Mouse (Mus musculus) forebrain, embryonic 10.5 days (tissue): Measurements from ENCODE around the gene Elmo1. TPM values are rescaled to one million over a fixed set of nuclear protein-coding genes. Genes with fewer than 3 reads are reported as not detected.
A peak's percentile ranks its signal among the peaks of the same experiment; 100 is the strongest.

Experiments
- DNase-seq: peaks from one replicate; pipeline ENCODE4 v3.0.0-alpha.2; 2017; ENCODE audit warnings: low spot score; ENCODE audit errors: extremely low spot score
- H3K27ac ChIP-seq: fragments of 300-500 bp; sonication (generic); 2 replicates; pipeline ENCODE4 v1.5.1; 2016; ENCODE audit warnings: mild to moderate bottlenecking
- H3K27me3 ChIP-seq: fragments of 300-500 bp; sonication (generic); 2 replicates; pipeline ENCODE4 v1.6.1; 2016; ENCODE audit warnings: mild to moderate bottlenecking; ENCODE audit not compliant: poor library complexity, severe bottlenecking
- H3K36me3 ChIP-seq: fragments of 300-500 bp; sonication (generic); replicated peaks from 2 replicates; pipeline ENCODE4 v1.6.1; 2016; ENCODE audit warnings: mild to moderate bottlenecking, moderate library complexity
- H3K4me1 ChIP-seq: fragments of 300-500 bp; sonication (generic); 2 replicates; pipeline ENCODE4 v1.6.1; 2016
- H3K4me3 ChIP-seq: fragments of 300-500 bp; sonication (generic); 2 replicates; pipeline ENCODE4 v1.5.1; 2016; ENCODE audit warnings: mild to moderate bottlenecking, moderate library complexity
- H3K9me3 ChIP-seq: fragments of 300-500 bp; sonication (generic); 2 replicates; pipeline ENCODE4 v1.6.1; 2016; ENCODE audit warnings: mild to moderate bottlenecking, moderate library complexity
- WGBS: fragments of 180-500 bp; shearing (Covaris S2); methylation state at CpG from one replicate; pipeline ENCODE4 v1.1.7; 2016; 5-methylcytosine and 5-hydroxymethylcytosine counted together
- polyA plus RNA-seq: library from polyadenylated mRNA; unstranded; fragments of >200 nt; fragmentation: Nextera tagmentation; extraction: Ambion mirVana; gene quantifications from 2 replicates; pipeline ENCODE4 v1.2.1, GENCODE M21; 2016

Elmo1 gene
- polyA plus RNA-seq, 1 experiment from 2014 or later, result 8.9 TPM

DNA sequence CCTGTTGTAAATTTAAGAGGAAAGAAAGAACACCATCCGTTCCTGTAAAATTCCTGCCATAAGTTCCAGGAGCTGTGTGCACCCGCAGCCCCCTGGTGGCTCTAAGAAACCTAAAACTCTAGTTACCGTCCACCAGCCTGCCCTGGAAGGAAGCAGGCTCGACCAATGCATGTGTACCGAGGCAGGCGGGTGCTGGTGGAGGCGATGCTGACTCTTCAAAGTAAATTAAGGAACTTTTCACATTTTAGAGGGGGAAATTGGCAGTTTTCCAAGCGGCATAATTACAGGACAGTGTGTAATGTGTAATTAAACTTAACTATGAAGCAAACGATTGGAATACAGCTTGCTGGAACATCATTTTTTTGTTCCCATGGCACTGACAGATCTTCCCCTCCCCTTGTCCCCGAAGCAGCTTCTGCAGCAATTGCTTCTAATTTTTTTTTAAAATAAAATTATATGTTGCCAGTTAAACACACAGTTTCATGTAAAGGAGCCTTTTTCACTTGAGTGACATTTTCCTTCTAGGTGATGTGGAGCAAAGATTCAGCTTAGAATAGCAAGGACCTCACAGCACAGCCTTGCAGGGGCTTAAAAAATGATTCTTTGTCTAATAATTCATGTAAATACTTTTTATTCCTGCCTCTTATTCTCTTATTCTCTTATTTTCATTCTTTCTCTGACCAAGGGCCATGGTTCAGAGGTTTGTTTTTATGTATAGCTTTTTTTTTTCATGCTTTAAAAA, 263.6 kb downstream of the Elmo1 start:
- WGBS, result 49% methylated on average over 10 of the region's 10 CpGs
- H3K4me3 ChIP-seq, result no peak overlapping the region
- no peaks in the 10 kb centered on the region for H3K36me3 ChIP-seq
- peak overlapping the region; percentile 20; the same call in 1 of the 2 replicates for H3K27ac ChIP-seq
- H3K9me3 ChIP-seq, result no peaks in the 10 kb centered on the region
- DNase-seq, result peak; percentile 17
- H3K27me3 ChIP-seq, result no peaks in the 10 kb centered on the region
- peaks cover 18% of the 10 kb centered on the region for H3K4me1 ChIP-seq

DNA sequence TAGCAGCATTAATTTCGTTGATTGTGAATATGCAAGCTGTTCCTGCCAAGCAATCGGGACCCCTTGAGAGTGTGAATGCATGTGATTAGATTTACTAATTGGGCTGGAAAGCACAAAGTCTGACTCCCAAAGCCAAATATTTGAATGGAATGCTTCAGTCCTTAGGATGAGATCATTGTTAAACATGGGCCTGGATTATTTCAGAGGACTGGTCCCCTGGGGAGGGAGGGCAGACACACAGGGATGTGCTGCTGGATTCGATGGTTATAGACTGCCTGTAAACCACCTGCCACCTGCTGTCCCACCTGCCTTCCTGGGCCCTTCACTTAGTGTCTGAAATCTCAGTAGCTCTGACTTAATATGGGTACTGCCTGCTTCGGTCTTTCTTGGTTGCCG, 264.2 kb downstream of the Elmo1 start:
- Histone ChIP-seq H3K27me3 (no peaks in the 10 kb centered on the region), H3K9me3 (peaks cover 1% of the 10 kb centered on the region; the same call in 1 of the 2 replicates), H3K4me3 (no peak overlapping the region), H3K36me3 (no peaks in the 10 kb centered on the region), H3K4me1 (peaks cover 18% of the 10 kb centered on the region), H3K27ac (peak overlapping the region; percentile 44; the same call in 1 of the 2 replicates)
- DNase-seq, result peak; percentile 20
- WGBS, result 59% methylated on average over 5 of the region's 5 CpGs

DNA sequence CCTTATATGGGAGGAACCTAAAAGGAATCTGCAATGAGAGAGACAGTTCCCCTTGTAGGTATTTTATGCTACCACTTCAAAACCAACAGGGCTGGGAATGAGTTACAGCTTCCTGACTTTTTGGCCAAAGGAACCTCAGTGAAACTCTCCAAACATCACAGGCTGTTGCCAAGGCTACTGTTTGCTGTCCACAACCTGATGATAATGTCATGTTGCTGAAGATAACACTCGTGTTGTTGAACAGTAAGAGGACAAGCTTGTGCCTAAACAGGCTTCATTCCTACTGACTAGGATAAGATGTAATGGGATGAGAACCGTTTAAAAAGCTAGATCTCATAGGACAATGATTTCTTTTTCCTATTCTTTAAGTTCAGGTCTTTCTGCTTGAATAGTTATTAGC, 272.1 kb downstream of the Elmo1 start:
- Histone ChIP-seq H3K9me3 (peaks cover 14% of the 10 kb centered on the region), H3K27ac (no peak overlapping the region), H3K27me3 (no peaks in the 10 kb centered on the region), H3K4me3 (no peak overlapping the region), H3K4me1 (no peaks in the 10 kb centered on the region), H3K36me3 (no peaks in the 10 kb centered on the region)
- no peak for DNase-seq
- 84% methylated on average over 2 of the region's 2 CpGs for WGBS

DNA sequence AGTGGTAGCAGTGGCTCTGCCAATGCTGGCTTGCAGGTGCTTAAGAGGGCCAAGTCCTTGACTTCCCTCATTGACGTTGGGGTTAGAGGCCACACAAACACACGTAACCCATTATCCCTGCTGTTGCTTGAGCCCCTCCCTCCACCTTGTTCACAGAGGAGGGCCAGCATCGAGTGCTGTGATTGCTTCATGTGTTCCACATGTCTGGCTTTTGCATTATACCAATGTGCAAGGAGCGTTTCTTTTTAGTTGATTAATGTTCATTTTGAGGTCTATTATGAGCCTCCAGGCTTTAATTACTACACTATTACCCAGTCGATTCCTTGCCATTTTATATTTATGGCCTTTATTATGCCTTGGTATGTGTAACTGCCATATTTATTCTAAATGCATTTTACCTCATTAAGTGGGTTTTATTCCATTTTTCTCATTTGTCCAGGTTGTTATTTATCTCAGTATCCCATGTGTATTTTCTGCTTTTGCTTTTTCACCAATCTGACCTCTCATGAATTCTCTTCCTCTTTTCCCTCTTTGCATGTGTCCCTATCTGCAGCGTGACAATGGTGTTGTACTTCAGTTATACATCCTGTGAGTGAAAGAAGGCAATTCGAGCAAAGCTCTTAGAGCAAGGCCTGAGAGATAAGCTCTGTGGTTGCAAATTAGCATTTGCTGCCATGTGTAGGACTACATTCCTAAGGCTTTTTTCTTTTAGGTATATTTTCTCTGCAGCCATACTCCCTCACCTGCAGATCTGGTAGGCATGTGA, 275.6 kb downstream of the Elmo1 start:
- no peak for DNase-seq
- Histone ChIP-seq H3K4me3 (no peak overlapping the region), H3K27ac (no peak overlapping the region), H3K36me3 (no peaks in the 10 kb centered on the region), H3K9me3 (no peaks in the 10 kb centered on the region), H3K4me1 (no peaks in the 10 kb centered on the region), H3K27me3 (no peaks in the 10 kb centered on the region)
- WGBS, result 82% methylated on average over 7 of the region's 7 CpGs

DNA sequence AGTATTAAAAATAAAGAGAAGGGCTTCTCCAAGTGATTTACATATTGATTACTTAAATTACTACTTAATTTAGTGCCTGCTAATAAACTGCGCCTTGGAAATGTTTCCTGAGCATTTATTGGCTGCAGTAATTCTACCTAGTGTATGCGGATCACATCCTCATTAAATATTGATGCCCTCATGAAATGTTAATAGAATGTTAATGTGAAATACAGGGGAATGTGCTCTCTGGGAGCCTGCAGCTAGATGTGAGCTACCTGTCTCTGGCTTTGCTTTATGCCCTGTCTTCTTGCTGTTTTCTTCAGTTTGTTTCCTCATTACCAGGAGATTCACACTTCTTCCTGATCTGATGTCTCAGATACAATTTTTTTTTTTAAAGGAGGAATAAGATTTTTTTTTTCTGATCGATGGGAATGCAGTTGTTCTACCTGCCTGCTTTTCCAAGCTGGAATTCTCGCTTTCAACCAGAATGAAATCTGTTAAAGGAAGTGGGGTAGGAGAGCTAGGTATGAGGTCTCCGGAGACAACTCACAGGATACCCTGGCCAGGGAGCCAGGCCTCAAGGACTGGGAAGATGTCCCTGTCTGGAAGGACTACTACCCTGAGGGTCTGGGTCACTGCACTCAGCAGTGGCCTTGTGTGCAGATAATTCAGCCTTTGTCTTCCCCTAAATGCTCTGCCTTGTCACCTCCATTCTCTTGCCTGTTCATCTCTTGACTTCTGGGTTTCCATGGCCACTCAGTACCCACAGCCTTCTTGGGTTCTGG, 279.8 kb downstream of the Elmo1 start:
- Histone ChIP-seq H3K27ac (no peak overlapping the region), H3K4me3 (no peak overlapping the region), H3K4me1 (no peaks in the 10 kb centered on the region), H3K36me3 (no peaks in the 10 kb centered on the region), H3K27me3 (no peaks in the 10 kb centered on the region), H3K9me3 (no peaks in the 10 kb centered on the region)
- no peak for DNase-seq
- 92% methylated on average over 5 of the region's 5 CpGs for WGBS

GRCm38 (mm10) chr13:20371501-20371900, 281.1 kb downstream of the Elmo1 start:
- Histone ChIP-seq H3K9me3 (no peaks in the 10 kb centered on the region), H3K4me3 (no peak overlapping the region), H3K36me3 (no peaks in the 10 kb centered on the region), H3K27me3 (no peaks in the 10 kb centered on the region), H3K27ac (no peak overlapping the region), H3K4me1 (no peaks in the 10 kb centered on the region)
- 93% methylated on average over 6 of the region's 6 CpGs for WGBS
- no peak for DNase-seq

GRCm38 (mm10) chr13:20372335-20372734, 281.9 kb downstream of the Elmo1 start:
- no peaks in the 10 kb centered on the region for H3K9me3 ChIP-seq
- no peak overlapping the region for H3K4me3 ChIP-seq
- no peak overlapping the region for H3K27ac ChIP-seq
- no peaks in the 10 kb centered on the region for H3K4me1 ChIP-seq
- no peaks in the 10 kb centered on the region for H3K27me3 ChIP-seq
- 88% methylated on average over 4 of the region's 4 CpGs for WGBS
- H3K36me3 ChIP-seq, result no peaks in the 10 kb centered on the region
- DNase-seq, result no peak

DNA sequence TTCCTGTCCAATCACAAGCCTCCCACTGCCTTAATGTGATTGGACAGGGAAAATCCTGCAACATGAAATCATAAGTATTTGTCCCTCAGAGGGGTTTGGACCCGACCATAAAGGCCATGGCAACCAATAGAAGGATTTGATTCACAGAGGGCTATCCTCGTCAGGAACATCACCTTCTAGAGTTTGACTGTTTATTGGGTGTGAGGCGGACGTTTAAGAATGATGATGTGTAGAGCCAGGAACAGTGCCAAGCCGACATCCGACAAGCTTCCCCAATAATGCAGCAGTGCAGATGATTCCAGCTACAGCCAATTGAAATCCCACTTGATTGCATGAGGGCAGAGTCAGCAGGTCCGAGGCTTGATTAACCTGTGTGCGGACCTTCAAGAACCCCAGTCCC, 288.5 kb downstream of the Elmo1 start:
- Histone ChIP-seq H3K27me3 (no peaks in the 10 kb centered on the region), H3K9me3 (no peaks in the 10 kb centered on the region), H3K4me3 (no peak overlapping the region), H3K36me3 (no peaks in the 10 kb centered on the region), H3K4me1 (no peaks in the 10 kb centered on the region), H3K27ac (no peak overlapping the region)
- 95% methylated on average over 8 of the region's 8 CpGs for WGBS
- no peak for DNase-seq

- 88% methylated on average over 1 of the region's 1 CpGs for WGBS
- H3K36me3 ChIP-seq, result no peaks in the 10 kb centered on the region
- no peak for DNase-seq
- no peaks in the 10 kb centered on the region for H3K4me1 ChIP-seq
- H3K9me3 ChIP-seq, result no peaks in the 10 kb centered on the region
- no peak overlapping the region for H3K4me3 ChIP-seq
- H3K27ac ChIP-seq, result no peak overlapping the region
- H3K27me3 ChIP-seq, result no peaks in the 10 kb centered on the region
Observed at GRCm38 (mm10) chr13:20383875-20384274, 293.5 kb downstream of the Elmo1 start.

GRCm38 (mm10) chr13:20384846-20385245, 294.4 kb downstream of the Elmo1 start:
- no peak overlapping the region for H3K4me3 ChIP-seq
- 92% methylated on average over 2 of the region's 2 CpGs for WGBS
- H3K27me3 ChIP-seq, result no peaks in the 10 kb centered on the region

GRCm38 (mm10) chr13:20385423-20385822, 295.0 kb downstream of the Elmo1 start:
- H3K9me3 ChIP-seq, result no peaks in the 10 kb centered on the region
- DNase-seq, result no peak
- WGBS, result 84% methylated on average over 2 of the region's 2 CpGs
- H3K4me1 ChIP-seq, result no peaks in the 10 kb centered on the region
- no peak overlapping the region for H3K4me3 ChIP-seq
- H3K27ac ChIP-seq, result no peak overlapping the region
- no peaks in the 10 kb centered on the region for H3K36me3 ChIP-seq
- H3K27me3 ChIP-seq, result no peaks in the 10 kb centered on the region

More at GRCm38 (mm10) chr13:20384846-20385245, 294.4 kb downstream of the Elmo1 start:
- Histone ChIP-seq H3K36me3 (no peaks in the 10 kb centered on the region), H3K27ac (no peak overlapping the region), H3K9me3 (no peaks in the 10 kb centered on the region), H3K4me1 (no peaks in the 10 kb centered on the region)
- no peak for DNase-seq

GRCm38 (mm10) chr13:20386462-20387141, 296.2 kb downstream of the Elmo1 start:
- no peak overlapping the region for H3K27ac ChIP-seq
- no peaks in the 10 kb centered on the region for H3K9me3 ChIP-seq
- no peaks in the 10 kb centered on the region for H3K27me3 ChIP-seq
- 85% methylated on average over 4 of the region's 4 CpGs for WGBS
- no peak for DNase-seq
- H3K4me1 ChIP-seq, result no peaks in the 10 kb centered on the region
- H3K36me3 ChIP-seq, result no peaks in the 10 kb centered on the region
- no peak overlapping the region for H3K4me3 ChIP-seq
